Mouse (Mus musculus) olfactory bulb, adult 2 months (tissue): ENCODE data around the gene Bicra. TPM values are rescaled to one million over a fixed set of nuclear protein-coding genes. Genes with fewer than 3 reads are reported as not detected.

Source experiments
- H3K27ac ChIP-seq: fragments of 200-500 bp; 2 replicates; pipeline ENCODE4 v1.5.1; 2012; ENCODE audit warnings: low read depth, low read length; ENCODE audit not compliant: insufficient read depth
- H3K4me1 ChIP-seq: fragments of 200-500 bp; 2 replicates; pipeline ENCODE4 v1.6.1; 2012; ENCODE audit warnings: low read length; ENCODE audit not compliant: control insufficient read depth, insufficient read depth
- H3K4me3 ChIP-seq: fragments of 200-500 bp; 2 replicates; pipeline ENCODE4 v1.5.1; 2012; ENCODE audit warnings: mild to moderate bottlenecking, low read depth, low read length, moderate library complexity; ENCODE audit not compliant: insufficient read depth
- CTCF ChIP-seq: fragments of 200-500 bp; IDR thresholded peaks from 2 replicates; pipeline ENCODE4 v1.5.1; 2012; ENCODE audit warnings: low read depth, mild to moderate bottlenecking, low read length, moderate library complexity; ENCODE audit not compliant: insufficient read depth
- POLR2A ChIP-seq: fragments of 200-500 bp; IDR thresholded peaks from 2 replicates; pipeline ENCODE4 v1.6.1; 2012; ENCODE audit warnings: mild to moderate bottlenecking, low read depth, low read length, moderate library complexity; ENCODE audit not compliant: insufficient read depth
- WGBS: fragments of 180-500 bp; shearing (Covaris S2); methylation state at CpG from one replicate; pipeline ENCODE4 v1.1.7; 2018; 5-methylcytosine and 5-hydroxymethylcytosine counted together
- polyA plus RNA-seq: library from polyadenylated mRNA; stranded (reverse); fragments of >200 nt; gene quantifications from 2 replicates; pipeline ENCODE4 v1.2.4, GENCODE M21; 2012; ENCODE audit warnings: low replicate concordance; ENCODE audit not compliant: missing spikeins, insufficient read depth, insufficient read length

Bicra gene
- polyA plus RNA-seq, 1 experiment = not detected

- TF ChIP-seq POLR2A (no peak), CTCF (no peak)
- WGBS = 88% methylated on average over 3 of the region's 3 CpGs
- H3K4me3 ChIP-seq = no peak overlapping the region
- no peak overlapping the region for H3K27ac ChIP-seq
- peaks cover 10% of the 10 kb centered on the region for H3K4me1 ChIP-seq
Observed at GRCm38 (mm10) chr7:16050600-16050999, 2.9 kb upstream of the Bicra start.

- WGBS = 82% methylated on average over 7 of the region's 7 CpGs
- peaks cover 14% of the 10 kb centered on the region for H3K4me1 ChIP-seq
- H3K4me3 ChIP-seq = no peak overlapping the region
- H3K27ac ChIP-seq = no peak overlapping the region
- TF ChIP-seq CTCF = no peak
- no peak for TF ChIP-seq POLR2A
Observed at GRCm38 (mm10) chr7:16049576-16049915, 1.8 kb upstream of the Bicra start.

GRCm38 (mm10) chr7:16048675-16049575 is 1.2 kb upstream of the Bicra start:
- WGBS = 6% methylated on average over 36 of the region's 36 CpGs
- TF ChIP-seq POLR2A (no peak), CTCF (no peak; the same call in 1 of the 2 replicates)
- Histone ChIP-seq H3K4me1 (peaks cover 20% of the 10 kb centered on the region), H3K4me3 (peak overlapping the region; percentile 98), H3K27ac (peak overlapping the region; percentile 83)

- under 1% methylated on average over 19 of the region's 20 CpGs for WGBS
- H3K4me1 ChIP-seq = peaks cover 25% of the 10 kb centered on the region
- TF ChIP-seq CTCF = no peak
- TF ChIP-seq POLR2A = 0 out of 2 replicates have a peak, but pooled peaks have one; percentile 20
- peak overlapping the region; percentile 83 for H3K27ac ChIP-seq
- peak overlapping the region; percentile 98 for H3K4me3 ChIP-seq
Observed at GRCm38 (mm10) chr7:16048164-16048564, 443 bp upstream of the Bicra start.

GRCm38 (mm10) chr7:16046481-16047337 is 1.0 kb downstream of the Bicra start:
- under 1% methylated on average over 46 of the region's 46 CpGs for WGBS
- peak overlapping the region; percentile 84 for H3K27ac ChIP-seq
- no peak; the same call in 1 of the 2 replicates for TF ChIP-seq POLR2A
- TF ChIP-seq CTCF = no peak
- peaks cover 26% of the 10 kb centered on the region for H3K4me1 ChIP-seq
- peak overlapping the region; percentile 77 for H3K4me3 ChIP-seq

- no peak for TF ChIP-seq CTCF
- TF ChIP-seq POLR2A = no peak
- peaks cover 26% of the 10 kb centered on the region for H3K4me1 ChIP-seq
- peak overlapping the region; percentile 77 for H3K4me3 ChIP-seq
- peak overlapping the region; percentile 84 for H3K27ac ChIP-seq
- WGBS = under 1% methylated on average over 7 of the region's 7 CpGs
Observed at GRCm38 (mm10) chr7:16046101-16046480, 1.6 kb downstream of the Bicra start.

GRCm38 (mm10) chr7:16045538-16045937 is 2.2 kb downstream of the Bicra start:
- 50% methylated on average over 2 of the region's 2 CpGs for WGBS
- H3K27ac ChIP-seq = peak overlapping the region; percentile 84; the same call in 1 of the 2 replicates
- TF ChIP-seq POLR2A = no peak
- no peak for TF ChIP-seq CTCF
- no peak overlapping the region for H3K4me3 ChIP-seq
- H3K4me1 ChIP-seq = peaks cover 26% of the 10 kb centered on the region

GRCm38 (mm10) chr7:16044531-16044930 is 3.2 kb downstream of the Bicra start:
- Histone ChIP-seq H3K4me3 (no peak overlapping the region), H3K27ac (no peak overlapping the region), H3K4me1 (peaks cover 26% of the 10 kb centered on the region)
- TF ChIP-seq POLR2A = no peak
- no peak for TF ChIP-seq CTCF
- WGBS = 39% methylated on average over 5 of the region's 5 CpGs
